Mouse (Mus musculus) heart, embryonic 16.5 days (tissue): ENCODE results near the gene Cptp. TPM values are rescaled to one million over a fixed set of nuclear protein-coding genes. Genes with fewer than 3 reads are reported as not detected.

Experiments used
- ATAC-seq: fragments of 200-750 bp; cut with Nextera tagmentation; replicated peaks from 2 replicates; pipeline ENCODE4 v1.8.0; 2017; ENCODE audit warnings: moderate number of reproducible peaks; ENCODE audit not compliant: insufficient read depth, low FRiP score; ENCODE audit errors: extremely low read depth
- H3K27ac ChIP-seq: fragments of 300-500 bp; sonication (generic); 2 replicates; pipeline ENCODE4 v1.5.1; 2014; ENCODE audit warnings: mild to moderate bottlenecking, low read length, control low read depth, moderate library complexity
- H3K27me3 ChIP-seq: fragments of 300-500 bp; sonication (generic); 2 replicates; pipeline ENCODE4 v1.6.1; 2014; ENCODE audit warnings: low read length, mixed read lengths; ENCODE audit not compliant: control insufficient read depth, insufficient read depth
- H3K36me3 ChIP-seq: fragments of 300-500 bp; sonication (generic); 2 replicates; pipeline ENCODE4 v1.6.1; 2014; ENCODE audit not compliant: control insufficient read depth, insufficient read depth
- H3K4me1 ChIP-seq: fragments of 300-500 bp; sonication (generic); 2 replicates; pipeline ENCODE4 v1.6.1; 2014; ENCODE audit warnings: low read length, mixed read lengths; ENCODE audit not compliant: control insufficient read depth, insufficient read depth
- H3K4me2 ChIP-seq: fragments of 300-500 bp; sonication (generic); 2 replicates; pipeline ENCODE4 v1.6.1; 2014; ENCODE audit warnings: low read depth, mild to moderate bottlenecking, control low read depth, low read length
- H3K4me3 ChIP-seq: fragments of 300-500 bp; sonication (generic); 2 replicates; pipeline ENCODE4 v1.5.1; 2014; ENCODE audit warnings: mild to moderate bottlenecking, control low read depth, low read length
- H3K9ac ChIP-seq: fragments of 300-500 bp; sonication (generic); 2 replicates; pipeline ENCODE4 v1.6.1; 2014; ENCODE audit warnings: low read length, control low read depth
- H3K9me3 ChIP-seq: fragments of 300-500 bp; sonication (generic); replicated peaks from 2 replicates; pipeline ENCODE4 v1.6.1; 2016; ENCODE audit warnings: low read length; ENCODE audit not compliant: control insufficient read depth
- WGBS: fragments of 180-500 bp; shearing (Covaris S2); extraction: QIAGEN DNeasy Blood & Tissue Kit; methylation state at CpG from one replicate; pipeline ENCODE4 v1.1.7; 2014; 5-methylcytosine and 5-hydroxymethylcytosine counted together
- polyA plus RNA-seq: library from polyadenylated mRNA; unstranded; fragments of >200 nt; fragmentation: Nextera tagmentation; extraction: Ambion mirVana; gene quantifications from 2 replicates; pipeline ENCODE4 v1.2.1, GENCODE M21; 2015

Cptp gene
- polyA plus RNA-seq, 1 experiment from 2014 or later = 9.3 TPM

DNA sequence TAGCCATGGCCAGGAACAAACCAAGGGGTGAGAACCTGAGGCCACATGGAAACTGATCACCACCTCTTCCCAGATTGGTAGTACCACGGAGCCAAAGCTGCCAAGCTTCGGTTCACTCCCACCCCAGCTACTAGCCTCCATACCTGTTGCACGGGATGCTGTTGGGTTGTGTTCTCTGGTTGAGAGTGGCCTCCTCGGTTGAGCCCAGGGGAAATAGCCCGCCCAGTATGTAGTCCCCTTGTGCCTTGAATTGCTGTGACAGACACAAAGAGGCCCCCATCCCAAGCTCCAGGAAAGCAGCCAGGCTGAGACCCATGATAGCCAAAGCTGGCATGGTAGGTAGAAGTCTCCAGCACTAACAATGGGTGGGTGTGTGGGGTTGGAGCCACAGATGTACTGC lies 6.2 kb downstream of the Cptp start, which contains the start of gene Tas1r3:
Gene Tas1r3 (minus strand): TSS at position 362 of the 400 bp plus-strand sequence.
- Histone ChIP-seq H3K4me3 (no peak within 1 kb of the TSS), H3K27me3 (no peaks in the 10 kb centered on the region), H3K4me1 (no peaks in the 10 kb centered on the region), H3K9ac (no peak within 1 kb of the TSS), H3K9me3 (no peaks in the 10 kb centered on the region), H3K36me3 (peaks cover 14% of the 10 kb centered on the region), H3K27ac (no peak within 1 kb of the TSS), H3K4me2 (no peak within 1 kb of the TSS)
- no peak for ATAC-seq
- WGBS = 71% methylated on average over 5 of the region's 5 CpGs

DNA sequence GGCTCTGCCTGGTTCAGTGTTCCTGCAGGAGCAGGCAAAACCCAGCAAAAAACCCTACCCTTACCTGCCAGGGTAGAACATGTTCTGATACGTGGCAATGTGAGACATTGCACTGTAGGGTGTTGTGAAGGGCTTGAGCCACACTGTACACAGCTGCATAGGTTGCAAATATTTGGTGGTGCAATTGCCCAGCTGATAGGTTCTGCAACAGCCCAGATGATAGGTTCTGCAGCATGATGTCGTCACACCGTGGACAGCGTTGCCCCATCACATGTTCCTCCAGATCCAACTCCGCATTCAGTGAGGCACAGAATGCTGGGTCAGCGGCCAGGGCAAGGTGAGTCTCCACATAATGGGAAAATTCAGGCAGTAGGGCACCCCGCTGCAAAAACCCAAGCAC lies 7.5 kb downstream of the Cptp start:
- Histone ChIP-seq H3K4me3 (no peak overlapping the region), H3K4me2 (no peak overlapping the region), H3K27me3 (no peaks in the 10 kb centered on the region), H3K9me3 (no peaks in the 10 kb centered on the region), H3K27ac (no peak overlapping the region), H3K36me3 (peaks cover 13% of the 10 kb centered on the region), H3K9ac (no peak overlapping the region), H3K4me1 (no peaks in the 10 kb centered on the region)
- WGBS = 85% methylated on average over 7 of the region's 7 CpGs
- ATAC-seq = no peak

DNA sequence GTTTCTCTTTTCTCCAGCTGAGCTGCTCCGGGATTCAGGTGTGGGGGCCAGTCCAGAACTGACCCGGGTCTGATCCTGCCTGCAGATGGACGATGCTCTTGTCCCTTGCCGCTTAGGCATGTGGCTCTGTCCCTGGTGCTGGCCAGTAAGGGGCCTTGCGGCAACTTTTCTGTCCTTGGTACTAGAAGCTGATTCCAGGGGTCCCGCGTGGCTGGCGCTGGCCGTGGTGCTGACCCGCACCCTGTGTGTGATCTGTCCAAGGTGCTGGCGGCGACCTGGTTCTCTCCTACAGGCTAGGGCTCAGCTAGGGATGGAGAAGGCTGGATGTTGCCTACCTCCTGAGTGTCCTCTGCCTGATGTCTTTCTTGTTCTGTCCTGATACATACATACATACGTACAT lies 9.9 kb downstream of the Cptp start:
- peaks cover 22% of the 10 kb centered on the region for H3K36me3 ChIP-seq
- ATAC-seq = peak; percentile 42; the same call in 1 of the 2 replicates
- WGBS = 13% methylated on average over 13 of the region's 13 CpGs

DNA sequence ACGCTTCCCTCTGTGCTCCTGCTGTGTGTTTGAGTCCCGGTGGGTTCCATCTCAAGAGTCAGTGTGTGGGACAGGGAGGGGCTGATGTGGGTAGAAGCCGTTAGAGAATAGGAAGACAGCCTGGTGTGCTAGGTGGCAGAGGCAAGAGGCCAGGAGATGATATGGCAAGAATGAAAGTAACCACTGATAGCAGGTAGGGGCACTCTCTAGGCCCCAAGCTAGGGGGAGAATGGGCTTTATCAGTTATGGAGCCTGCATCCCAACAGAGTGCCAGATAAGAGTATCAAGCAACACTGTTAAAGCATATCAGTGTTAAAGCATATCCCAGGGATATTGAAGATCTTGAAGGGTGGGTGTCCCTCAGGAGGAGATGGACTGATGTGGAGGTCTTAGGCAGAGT lies 12.4 kb downstream of the Cptp start:
- ATAC-seq = no peak
- no peak overlapping the region for H3K4me2 ChIP-seq
- H3K27ac ChIP-seq = no peak overlapping the region
- H3K9ac ChIP-seq = no peak overlapping the region
- H3K27me3 ChIP-seq = no peaks in the 10 kb centered on the region
- 72% methylated on average over 3 of the region's 3 CpGs for WGBS
- H3K4me3 ChIP-seq = no peak overlapping the region
- peaks cover 23% of the 10 kb centered on the region for H3K36me3 ChIP-seq
- H3K9me3 ChIP-seq = no peaks in the 10 kb centered on the region
- H3K4me1 ChIP-seq = peaks cover under 1% of the 10 kb centered on the region

More for the DNA sequence above, 9.9 kb downstream of the Cptp start:
- H3K4me2 ChIP-seq = no peak overlapping the region
- no peaks in the 10 kb centered on the region for H3K27me3 ChIP-seq
- H3K9ac ChIP-seq = no peak overlapping the region
- no peak overlapping the region for H3K27ac ChIP-seq
- H3K4me3 ChIP-seq = no peak overlapping the region
- H3K9me3 ChIP-seq = no peaks in the 10 kb centered on the region
- H3K4me1 ChIP-seq = no peaks in the 10 kb centered on the region

DNA sequence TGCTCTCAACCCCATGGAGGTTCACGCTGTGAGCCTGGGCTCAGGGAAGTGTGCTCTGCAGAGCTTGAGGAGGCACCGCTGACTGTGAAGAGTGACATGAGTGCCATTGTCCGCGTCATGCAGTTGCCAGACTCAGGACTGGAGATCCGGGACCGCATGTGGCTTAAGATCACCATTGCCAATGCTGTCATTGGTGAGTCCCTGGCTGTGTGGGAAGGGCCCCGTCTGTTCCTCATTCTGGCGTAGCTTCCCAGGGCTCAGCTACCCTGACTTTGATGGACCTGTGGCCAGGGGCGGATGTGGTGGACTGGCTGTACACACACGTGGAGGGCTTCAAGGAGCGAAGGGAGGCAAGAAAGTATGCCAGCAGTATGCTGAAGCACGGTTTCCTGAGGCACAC lies 13.2 kb downstream of the Cptp start:
- no peak overlapping the region for H3K4me3 ChIP-seq
- no peak for ATAC-seq
- H3K9ac ChIP-seq = no peak overlapping the region
- peaks cover 23% of the 10 kb centered on the region for H3K36me3 ChIP-seq
- no peaks in the 10 kb centered on the region for H3K9me3 ChIP-seq
- peaks cover 3% of the 10 kb centered on the region for H3K4me1 ChIP-seq
- no peak overlapping the region for H3K4me2 ChIP-seq
- H3K27me3 ChIP-seq = no peaks in the 10 kb centered on the region
- WGBS = 89% methylated on average over 12 of the region's 12 CpGs
- no peak overlapping the region for H3K27ac ChIP-seq

DNA sequence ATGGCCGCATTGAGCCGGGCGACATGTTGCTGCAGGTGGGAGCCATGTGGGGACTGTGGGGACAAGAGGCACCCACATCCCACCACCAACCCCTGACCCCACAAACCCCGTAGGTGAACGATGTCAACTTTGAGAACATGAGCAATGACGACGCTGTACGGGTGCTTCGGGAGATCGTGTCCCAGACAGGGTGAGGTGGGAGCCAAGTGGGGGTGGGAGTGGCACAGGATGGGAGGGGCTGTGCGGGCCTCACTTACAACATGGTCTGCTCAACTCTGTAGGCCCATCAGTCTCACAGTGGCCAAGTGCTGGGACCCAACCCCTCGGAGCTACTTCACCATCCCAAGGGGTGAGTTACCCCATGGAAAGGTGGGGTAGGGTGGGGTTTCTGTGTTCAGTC lies 14.2 kb downstream of the Cptp start:
- 92% methylated on average over 12 of the region's 12 CpGs for WGBS
- ATAC-seq = no peak
- peaks cover 3% of the 10 kb centered on the region for H3K4me1 ChIP-seq
- no peaks in the 10 kb centered on the region for H3K27me3 ChIP-seq
- H3K9me3 ChIP-seq = no peaks in the 10 kb centered on the region
- no peak overlapping the region for H3K4me3 ChIP-seq
- H3K27ac ChIP-seq = no peak overlapping the region
- H3K9ac ChIP-seq = no peak overlapping the region
- H3K4me2 ChIP-seq = no peak overlapping the region
- peaks cover 23% of the 10 kb centered on the region for H3K36me3 ChIP-seq

DNA sequence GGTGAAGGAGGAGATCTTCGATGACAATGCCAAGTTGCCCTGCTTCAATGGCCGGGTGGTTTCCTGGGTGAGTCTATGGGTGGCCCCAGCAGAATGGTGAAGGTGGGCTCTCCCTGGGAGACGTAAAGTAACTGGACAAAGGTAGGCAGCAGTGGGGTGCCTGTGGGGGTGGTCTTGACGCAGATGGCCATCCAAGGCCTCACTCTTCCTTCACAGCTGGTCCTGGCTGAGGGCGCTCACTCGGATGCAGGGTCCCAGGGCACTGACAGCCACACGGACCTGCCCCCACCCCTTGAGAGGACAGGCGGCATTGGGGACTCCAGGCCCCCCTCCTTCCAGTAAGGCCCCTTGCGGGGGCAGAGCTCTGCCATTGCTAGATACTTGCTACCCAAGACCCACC lies 15.8 kb downstream of the Cptp start:
- no peak overlapping the region for H3K4me2 ChIP-seq
- H3K36me3 ChIP-seq = peaks cover 21% of the 10 kb centered on the region
- no peaks in the 10 kb centered on the region for H3K27me3 ChIP-seq
- peaks cover 17% of the 10 kb centered on the region for H3K4me1 ChIP-seq
- H3K9ac ChIP-seq = no peak overlapping the region
- no peak overlapping the region for H3K27ac ChIP-seq
- no peak for ATAC-seq
- H3K4me3 ChIP-seq = no peak overlapping the region
- no peaks in the 10 kb centered on the region for H3K9me3 ChIP-seq
- WGBS = 92% methylated on average over 9 of the region's 9 CpGs

DNA sequence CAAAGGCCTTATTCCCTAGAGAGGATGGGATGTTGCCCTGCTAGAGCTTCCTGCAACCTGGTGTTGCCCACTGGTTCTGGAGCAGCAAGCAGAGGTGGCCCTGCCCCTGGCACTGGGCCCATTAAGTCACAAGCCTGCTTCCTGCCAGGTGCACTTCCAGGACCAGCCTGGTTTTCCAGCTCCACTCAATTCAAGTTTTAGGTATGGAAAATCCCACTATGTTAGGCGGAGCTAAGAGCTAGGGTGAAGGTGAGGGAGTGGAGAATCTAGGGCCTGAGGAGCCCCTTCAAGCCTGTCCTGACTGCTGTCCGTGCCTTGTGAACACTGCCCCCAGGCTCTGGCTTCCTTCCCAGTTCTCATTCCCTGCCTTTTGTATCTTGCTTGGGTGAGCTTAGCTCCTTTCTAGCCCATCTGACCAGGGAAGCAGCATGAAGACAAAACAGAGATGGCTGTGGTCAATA lies 17.3 kb downstream of the Cptp start:
- Histone ChIP-seq H3K27ac (no peak overlapping the region), H3K9ac (no peak overlapping the region), H3K4me2 (no peak overlapping the region), H3K36me3 (peaks cover 18% of the 10 kb centered on the region), H3K9me3 (no peaks in the 10 kb centered on the region), H3K4me3 (no peak overlapping the region), H3K4me1 (peaks cover 21% of the 10 kb centered on the region), H3K27me3 (no peaks in the 10 kb centered on the region)
- ATAC-seq = no peak
- 73% methylated on average over 2 of the region's 2 CpGs for WGBS

DNA sequence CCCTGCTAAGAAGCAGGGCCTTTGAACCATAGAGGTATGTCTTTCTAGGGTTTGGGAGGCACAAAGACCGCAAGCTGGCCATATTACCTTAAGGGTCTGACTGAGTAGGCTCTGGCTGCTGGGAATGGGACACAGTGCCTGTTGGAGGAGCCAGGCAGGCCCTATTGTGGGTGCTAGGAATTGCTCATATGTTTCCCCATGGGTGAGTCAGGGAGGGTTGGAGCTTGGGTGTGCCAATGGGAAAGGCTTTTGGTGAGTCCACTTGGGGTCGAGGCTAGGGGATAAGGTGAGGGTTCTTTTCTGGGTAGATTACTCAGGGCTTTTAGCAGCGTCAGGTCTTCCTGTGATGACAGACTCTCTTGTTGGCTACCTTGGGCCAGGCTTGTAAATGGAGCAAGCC lies 17.9 kb downstream of the Cptp start:
- 79% methylated on average over 3 of the region's 3 CpGs for WGBS
- Histone ChIP-seq H3K9me3 (no peaks in the 10 kb centered on the region), H3K9ac (no peak overlapping the region), H3K4me2 (no peak overlapping the region), H3K4me1 (peaks cover 25% of the 10 kb centered on the region), H3K4me3 (no peak overlapping the region), H3K27me3 (no peaks in the 10 kb centered on the region), H3K36me3 (peaks cover 16% of the 10 kb centered on the region), H3K27ac (no peak overlapping the region)
- no peak for ATAC-seq
